Mouse (Mus musculus): ENCODE measurements around the gene Map2k7. TPM values are rescaled to one million over a fixed set of nuclear protein-coding genes. Genes with fewer than 3 reads are reported as not detected.

Gene Map2k7
- polyA plus RNA-seq, 1 experiment: 33.5 TPM

GRCm38 (mm10) chr8:4267627-4268026 is 29.1 kb downstream of the Map2k7 start:
- Histone ChIP-seq H3K36me3 (ENCODE audit: control insufficient read depth, insufficient read depth) (peaks cover 85% of the 10 kb centered on the region), H3ac (ENCODE audit: control insufficient read depth, insufficient read length, low read depth) (no peak overlapping the region)

GRCm38 (mm10) chr8:4269609-4270008 is 31.1 kb downstream of the Map2k7 start:
- Histone ChIP-seq H3K27me3 (ENCODE audit: control insufficient read depth, insufficient read depth, insufficient read length) (no peaks in the 10 kb centered on the region), H3K79me2 (ENCODE audit: control insufficient read depth, insufficient read depth) (peaks cover 15% of the 10 kb centered on the region), H3K79me3 (ENCODE audit: low read depth) (peaks cover 8% of the 10 kb centered on the region), H3ac (ENCODE audit: control insufficient read depth, insufficient read length, low read depth) (no peak overlapping the region), H3K4me3 (ENCODE audit: insufficient read depth, poor library complexity, severe bottlenecking) (no peak overlapping the region), H3K36me3 (ENCODE audit: control insufficient read depth, insufficient read depth) (peaks cover 88% of the 10 kb centered on the region)
- no peak for TF ChIP-seq MYOG (IDR thresholded peaks at IDR 0.05; ENCODE audit: control insufficient read depth, extremely low read depth, insufficient read length)

More at GRCm38 (mm10) chr8:4267627-4268026, 29.1 kb downstream of the Map2k7 start:
- Histone ChIP-seq H3K79me2 (ENCODE audit: control insufficient read depth, insufficient read depth) (no peaks in the 10 kb centered on the region), H3K79me3 (ENCODE audit: low read depth) (no peaks in the 10 kb centered on the region), H3K27me3 (ENCODE audit: control insufficient read depth, insufficient read depth, insufficient read length) (no peaks in the 10 kb centered on the region), H3K4me3 (ENCODE audit: insufficient read depth, poor library complexity, severe bottlenecking) (no peak overlapping the region)
- TF ChIP-seq MYOD1 (IDR thresholded peaks at IDR 0.05; ENCODE audit: control insufficient read depth, insufficient read length, low read depth) (no peak), CTCF (IDR thresholded peaks at IDR 0.05; ENCODE audit: control insufficient read depth, insufficient read depth, insufficient read length) (peak; percentile 23)

GRCm38 (mm10) chr8:4275275-4276110 is 37.0 kb downstream of the Map2k7 start, which contains the start of gene Timm44:
Gene Timm44 (minus strand): TSS chr8:4275913.
- Histone ChIP-seq H3K4me3 (ENCODE audit: insufficient read depth, poor library complexity, severe bottlenecking) (peak within 1 kb of the TSS; percentile 78), H3ac (ENCODE audit: control insufficient read depth, insufficient read length, low read depth) (peak within 1 kb of the TSS; percentile 87), H3K36me3 (ENCODE audit: control insufficient read depth, insufficient read depth) (peaks cover 32% of the 10 kb centered on the region), H3K79me3 (ENCODE audit: low read depth) (peaks cover 17% of the 10 kb centered on the region), H3K79me2 (ENCODE audit: control insufficient read depth, insufficient read depth) (peaks cover 32% of the 10 kb centered on the region), H3K27me3 (ENCODE audit: control insufficient read depth, insufficient read depth, insufficient read length) (no peaks in the 10 kb centered on the region)
- TF ChIP-seq FOSL1 (IDR thresholded peaks at IDR 0.05; ENCODE audit: insufficient read depth, low read length, poor library complexity, severe bottlenecking): no peak
- peak; percentile 77 for TF ChIP-seq USF1 (IDR thresholded peaks at IDR 0.05; ENCODE audit: low read depth)
- no peak for TF ChIP-seq CTCF (IDR thresholded peaks at IDR 0.05; ENCODE audit: control insufficient read depth, insufficient read depth, insufficient read length)

- Histone ChIP-seq H3K36me3 (ENCODE audit: control insufficient read depth, insufficient read depth) (peaks cover 27% of the 10 kb centered on the region), H3ac (ENCODE audit: control insufficient read depth, insufficient read length, low read depth) (peak overlapping the region; percentile 61), H3K4me3 (ENCODE audit: insufficient read depth, poor library complexity, severe bottlenecking) (peak overlapping the region; percentile 78), H3K27me3 (ENCODE audit: control insufficient read depth, insufficient read depth, insufficient read length) (no peaks in the 10 kb centered on the region), H3K79me3 (ENCODE audit: low read depth) (peaks cover 17% of the 10 kb centered on the region), H3K79me2 (ENCODE audit: control insufficient read depth, insufficient read depth) (peaks cover 32% of the 10 kb centered on the region)
- no peak for TF ChIP-seq MAX (IDR thresholded peaks at IDR 0.05)
- TF ChIP-seq MYOD1 (IDR thresholded peaks at IDR 0.05; ENCODE audit: control insufficient read depth, insufficient read length, low read depth): no peak
- no peak for TF ChIP-seq CTCF (IDR thresholded peaks at IDR 0.05; ENCODE audit: control insufficient read depth, insufficient read depth, insufficient read length)
- no peak for TF ChIP-seq MYOG (IDR thresholded peaks at IDR 0.05; ENCODE audit: control insufficient read depth, extremely low read depth, insufficient read length)
These were observed 37.5 kb downstream of the Map2k7 start for GRCm38 (mm10) chr8:4276111-4276465.

- H3K36me3 ChIP-seq (ENCODE audit: control insufficient read depth, insufficient read depth): peaks cover 92% of the 10 kb centered on the region
- TF ChIP-seq CEBPB (IDR thresholded peaks at IDR 0.05; ENCODE audit: low read depth) (no peak), FOSL1 (IDR thresholded peaks at IDR 0.05; ENCODE audit: insufficient read depth, low read length, poor library complexity, severe bottlenecking) (no peak)
- H3K4me3 ChIP-seq (ENCODE audit: insufficient read depth, poor library complexity, severe bottlenecking): no peak overlapping the region
- no peak overlapping the region for H3ac ChIP-seq (ENCODE audit: control insufficient read depth, insufficient read length, low read depth)
- H3K27me3 ChIP-seq (ENCODE audit: control insufficient read depth, insufficient read depth, insufficient read length): no peaks in the 10 kb centered on the region
- H3K79me3 ChIP-seq (ENCODE audit: low read depth): no peaks in the 10 kb centered on the region
- H3K79me2 ChIP-seq (ENCODE audit: control insufficient read depth, insufficient read depth): peaks cover 8% of the 10 kb centered on the region
These were observed 54.2 kb downstream of the Map2k7 start for GRCm38 (mm10) chr8:4292738-4293137.

Other genes with a start within 250 kb of the Map2k7 start
- gene Cd209f, start 132.9 kb upstream of the Map2k7 start, polyA plus RNA-seq (2012; fragmentation: generic; extraction: Trizol): not detected
- gene Cd209g, start 104.6 kb upstream of the Map2k7 start, polyA plus RNA-seq (2012; fragmentation: generic; extraction: Trizol): not detected
- gene Evi5l, start 72.2 kb upstream of the Map2k7 start, polyA plus RNA-seq (2012; fragmentation: generic; extraction: Trizol): 11.6 TPM
- gene Prr36, start 21.3 kb upstream of the Map2k7 start, polyA plus RNA-seq (2012; fragmentation: generic; extraction: Trizol): 0.18 TPM
- gene Lrrc8e, start 11.9 kb upstream of the Map2k7 start, polyA plus RNA-seq (2012; fragmentation: generic; extraction: Trizol): 1.7 TPM
- 0.11 TPM for gene Gm49320, start 125 bp downstream of the Map2k7 start, polyA plus RNA-seq (2012; fragmentation: generic; extraction: Trizol)
- gene Tgfbr3l, start 9.5 kb downstream of the Map2k7 start, polyA plus RNA-seq (2012; fragmentation: generic; extraction: Trizol): 0.59 TPM
- gene Snapc2, start 14.3 kb downstream of the Map2k7 start, polyA plus RNA-seq (2012; fragmentation: generic; extraction: Trizol): 44.1 TPM
- 45.0 TPM for gene Ctxn1, start 20.5 kb downstream of the Map2k7 start, polyA plus RNA-seq (2012; fragmentation: generic; extraction: Trizol)
- 38.0 TPM for gene Timm44, start 37.2 kb downstream of the Map2k7 start, polyA plus RNA-seq (2012; fragmentation: generic; extraction: Trizol)
- gene Ccl25, start 86.5 kb downstream of the Map2k7 start, polyA plus RNA-seq (2012; fragmentation: generic; extraction: Trizol): 6.0 TPM
- gene Elavl1, start 86.7 kb downstream of the Map2k7 start, polyA plus RNA-seq (2012; fragmentation: generic; extraction: Trizol): 63.8 TPM